Mouse (Mus musculus): ENCODE results near the gene Apba3.

Gene Apba3

DNA sequence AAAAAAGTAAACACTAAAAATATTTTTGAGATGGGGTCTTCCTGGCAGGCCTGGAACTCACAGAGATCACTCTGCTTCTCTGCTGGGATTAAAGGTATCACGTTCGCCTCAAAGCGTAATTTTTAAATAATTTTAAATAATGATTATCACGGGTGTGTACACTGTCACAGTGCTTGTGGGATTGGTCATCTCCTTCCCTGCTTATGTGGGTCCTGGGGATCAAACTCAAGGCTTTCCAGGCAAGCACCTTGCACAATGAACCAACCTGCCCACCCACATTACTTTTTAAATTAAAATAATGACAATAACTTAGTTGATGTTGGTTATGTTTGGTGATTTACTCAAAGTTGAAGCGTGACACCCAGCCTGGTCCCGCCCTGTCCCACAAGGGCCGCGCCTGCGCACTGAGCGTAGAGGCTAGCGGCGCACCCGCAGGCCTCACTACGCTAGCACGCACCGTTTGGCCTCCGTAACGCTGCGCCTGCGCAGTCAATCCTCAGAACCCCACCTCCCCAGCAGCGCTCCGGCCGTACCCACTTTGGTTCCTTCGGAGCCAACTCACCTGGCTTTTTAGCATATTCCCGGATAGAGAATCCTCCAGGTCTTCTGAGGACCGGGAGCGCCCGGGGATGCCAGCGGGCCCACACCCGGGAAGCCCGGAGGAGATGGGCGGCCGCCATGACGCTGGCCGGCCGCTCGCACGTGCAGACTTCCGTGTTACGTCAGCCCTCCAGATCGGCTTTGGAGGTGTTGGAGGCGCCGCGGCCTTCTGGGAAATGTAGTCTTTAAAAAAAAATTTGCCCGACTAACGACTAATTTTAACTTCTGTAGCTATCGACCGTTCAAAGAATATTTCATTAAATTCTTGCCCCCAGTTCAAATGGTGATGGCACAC is at the start of gene Apba3, which contains the start of gene Mrpl54:
Apba3 (plus strand) TSS at position 750 of the 895 bp plus-strand sequence.
Mrpl54 (minus strand) TSS at position 724 of the 895 bp plus-strand sequence.
- ChIA-PET POLR2A (interaction anchor here in 3 of 4 experiments (0.5 to 6.3 kb wide), 46 partner anchors 8 to 337 kb away, joined by 3 to 58 read pairs (median 4); partner anchors contain the start of genes Eef2 (in 2 of the 3), Map2k2 (in 2 of the 3), Pip5k1c (in 2 of the 3) and Tjp3 (in 2 of the 3)), CTCF (interaction anchor here (0.5 to 2.2 kb wide), 15 partner anchors 22 to 216 kb away, joined by 3 to 13 read pairs (median 4); partner anchors contain the start of genes Atcay (in 1 of the 4), Celf5 (in 1 of the 4), Pip5k1c (in 1 of the 4) and Tjp3 (in 1 of the 4))

- POLR2A ChIA-PET, result interaction anchor here in 3 of 4 experiments (0.6 to 1.7 kb wide), 7 partner anchors 11 to 184 kb away, joined by 3 read pairs; no protein-coding TSS in a partner anchor
- CTCF ChIA-PET, result interaction anchor here (0.6 to 4.5 kb wide), 22 partner anchors 12 to 354 kb away, joined by 3 to 21 read pairs (median 3); partner anchors contain the start of genes Atcay (in 2 of the 4), Ncln (in 1 of the 4) and Pip5k1c (in 1 of the 4)
Observed at GRCm38 (mm10) chr10:81217267-81217666, 49.5 kb upstream of the Apba3 start.

- CTCF ChIA-PET, result interaction anchor here (0.5 to 4.5 kb wide), 22 partner anchors 8 to 333 kb away, joined by 3 to 21 read pairs (median 3); partner anchors contain the start of gene Atcay (in 2 of the 4)
- POLR2A ChIA-PET, result interaction anchor here in 2 of 4 experiments (0.6 to 1.7 kb wide), 6 partner anchors 10 to 184 kb away, joined by 3 to 6 read pairs (median 3); no protein-coding TSS in a partner anchor
Observed at GRCm38 (mm10) chr10:81217964-81218363, 48.8 kb upstream of the Apba3 start.

DNA sequence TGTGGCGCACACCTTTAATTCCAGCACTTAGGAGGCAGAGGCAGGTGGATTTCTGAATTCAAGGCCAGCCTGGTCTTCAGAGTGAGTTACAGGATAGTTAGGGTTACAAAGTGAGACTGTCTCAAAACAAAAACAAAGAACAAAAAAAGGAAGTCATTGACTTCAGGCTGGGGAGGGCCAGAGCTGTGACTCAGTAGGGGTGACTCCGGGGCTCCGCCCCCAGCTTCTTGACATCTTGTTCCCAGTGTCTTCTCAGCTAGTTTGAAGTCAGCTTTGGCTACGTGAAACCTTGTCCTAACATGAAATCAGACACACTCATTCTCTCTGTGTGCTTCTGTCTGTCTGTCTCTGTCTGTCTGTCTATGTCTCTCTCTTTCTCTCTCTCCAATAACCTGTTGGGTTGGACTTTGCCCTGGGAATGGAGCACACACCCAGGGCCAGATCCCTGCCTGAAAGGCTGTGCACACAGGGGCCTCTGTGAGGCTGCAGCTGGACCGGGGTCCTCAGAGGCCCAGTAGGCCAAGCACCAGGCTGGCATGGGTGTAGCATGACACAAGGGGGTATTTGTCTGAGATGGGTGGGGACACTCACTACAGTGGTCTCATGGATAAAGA is 45.3 kb upstream of the Apba3 start:
- ChIA-PET CTCF (interaction anchor here in 2 of 4 experiments (0.6 to 4.5 kb wide), 5 partner anchors 9 to 85 kb away, joined by 3 to 21 read pairs (median 4); partner anchors contain the start of gene Atcay (in 1 of the 2)), POLR2A (interaction anchor here in 1 of 4 experiments (0.8 to 1.7 kb wide), 3 partner anchors 10 to 81 kb away, joined by 3 to 4 read pairs (median 4); no protein-coding TSS in a partner anchor)

- CTCF ChIA-PET, result interaction anchor here (0.5 to 2.5 kb wide), 21 partner anchors 8 to 477 kb away, joined by 3 to 16 read pairs (median 4); partner anchors contain the start of genes Pip5k1c (in 1 of the 4) and Zfr2 (in 1 of the 4)
- POLR2A ChIA-PET, result interaction anchor here (0.6 to 2.5 kb wide), 22 partner anchors 9 to 294 kb away, joined by 3 to 9 read pairs (median 4); partner anchors contain the start of genes Eef2 (in 1 of the 4), Map2k2 (in 1 of the 4), Matk (in 1 of the 4) and Zfr2 (in 1 of the 4)
Observed at GRCm38 (mm10) chr10:81223731-81224130, 43.0 kb upstream of the Apba3 start.

DNA sequence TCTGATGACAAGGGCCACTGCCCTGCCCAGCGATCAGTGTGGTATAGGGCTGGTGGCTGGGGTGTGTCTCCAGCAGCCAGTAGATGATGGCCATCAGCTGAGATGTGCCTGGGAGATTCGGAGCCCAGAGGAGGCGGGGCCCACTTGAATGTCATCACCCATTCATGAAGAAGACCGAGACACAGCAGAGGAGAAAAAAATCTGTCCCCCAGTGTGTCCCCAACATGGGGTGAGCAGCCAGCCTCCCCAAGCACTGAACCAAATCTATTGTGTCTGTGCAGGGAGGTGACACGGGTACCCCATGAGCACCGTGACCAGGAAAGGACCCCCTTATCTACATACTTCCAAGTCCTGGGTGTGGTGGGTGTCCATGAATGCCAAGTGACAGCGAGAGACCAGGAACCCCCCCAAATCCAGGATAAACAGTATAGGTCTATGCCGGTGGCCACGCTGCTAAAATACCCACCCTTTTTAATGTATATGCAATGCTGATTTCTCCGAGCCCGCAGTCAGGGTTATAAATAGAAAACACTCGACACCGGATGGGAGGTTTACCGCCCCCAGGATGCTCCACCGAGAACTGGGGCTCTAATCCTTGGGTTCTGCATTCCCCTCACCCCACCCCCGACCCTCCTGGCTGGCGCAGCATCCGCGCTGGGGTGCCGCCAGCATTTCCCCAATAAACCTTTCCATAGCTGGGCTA is 36.9 kb upstream of the Apba3 start:
- POLR2A ChIA-PET, result interaction anchor here (0.5 to 2.1 kb wide), 12 partner anchors 9 to 524 kb away, joined by 3 to 9 read pairs (median 3); partner anchors contain the start of genes Eef2 (in 1 of the 4), Hmg20b (in 1 of the 4) and Tjp3 (in 1 of the 4)
- CTCF ChIA-PET, result interaction anchor here (0.6 to 4.2 kb wide), 27 partner anchors 10 to 1021 kb away, joined by 3 to 37 read pairs (median 8); partner anchors contain the start of genes Apba3 (in 1 of the 4), Mrpl54 (in 1 of the 4), Pip5k1c (in 1 of the 4) and Tjp3 (in 1 of the 4)

GRCm38 (mm10) chr10:81230438-81231332 is 36.1 kb upstream of the Apba3 start, which contains the start of gene Atcay:
Atcay (minus strand) TSS chr10:81230833.
- ChIA-PET CTCF (interaction anchor here (0.6 to 4.2 kb wide), 74 partner anchors 7 to 1022 kb away, joined by 3 to 37 read pairs (median 4); partner anchors contain the start of genes Cactin (in 2 of the 4), Apba3 (in 1 of the 4), Map2k2 (in 1 of the 4) and Matk (in 1 of the 4)), POLR2A (interaction anchor here (0.5 to 2.1 kb wide), 34 partner anchors 9 to 306 kb away, joined by 3 to 9 read pairs (median 3); partner anchors contain the start of genes Cactin (in 2 of the 4), Hmg20b (in 2 of the 4), Apba3 (in 1 of the 4) and Eef2 (in 1 of the 4))

DNA sequence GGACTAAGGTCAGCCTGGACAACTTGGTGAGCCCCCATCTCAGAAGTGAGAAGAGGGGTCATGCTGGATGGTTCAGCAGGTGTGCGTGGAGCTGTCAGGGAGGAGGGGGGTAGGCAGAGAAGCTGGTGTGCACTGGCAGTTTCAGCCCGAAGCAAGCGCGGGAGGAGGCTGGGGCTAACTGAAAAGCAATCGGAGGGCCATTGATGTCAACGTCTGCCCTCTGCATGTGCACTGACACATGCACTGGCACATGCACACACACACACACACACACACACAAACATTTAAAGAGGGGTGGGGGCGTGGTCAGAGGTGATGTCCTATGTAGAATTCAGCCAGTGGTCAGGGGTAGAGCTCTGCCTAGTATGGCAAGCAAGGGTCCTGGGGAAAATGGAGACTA is 35.3 kb upstream of the Apba3 start:
- ChIA-PET POLR2A (interaction anchor here (0.6 to 2.1 kb wide), 28 partner anchors 8 to 305 kb away, joined by 3 to 9 read pairs (median 3); partner anchors contain the start of genes Cactin (in 2 of the 4), Apba3 (in 1 of the 4), Gadd45b (in 1 of the 4) and Hmg20b (in 1 of the 4)), CTCF (interaction anchor here (0.5 to 4.2 kb wide), 64 partner anchors 8 to 687 kb away, joined by 3 to 37 read pairs (median 4); partner anchors contain the start of genes Cactin (in 2 of the 4), Map2k2 (in 2 of the 4), Matk (in 1 of the 4) and Nmrk2 (in 1 of the 4))

- ChIA-PET CTCF (interaction anchor here in 2 of 4 experiments (0.6 to 1.8 kb wide), 8 partner anchors 8 to 88 kb away, joined by 3 to 4 read pairs (median 3); partner anchors contain the start of genes Cactin (in 1 of the 2), Nmrk2 (in 1 of the 2) and Pip5k1c (in 1 of the 2)), POLR2A (interaction anchor here in 3 of 4 experiments (0.6 to 1.5 kb wide), 9 partner anchors 9 to 184 kb away, joined by 3 to 9 read pairs (median 4); partner anchors contain the start of gene Eef2 (in 1 of the 3))
Observed at GRCm38 (mm10) chr10:81232580-81233225, 34.1 kb upstream of the Apba3 start, which contains the start of gene Zfr2. Zfr2 (plus strand) TSS chr10:81233155.

DNA sequence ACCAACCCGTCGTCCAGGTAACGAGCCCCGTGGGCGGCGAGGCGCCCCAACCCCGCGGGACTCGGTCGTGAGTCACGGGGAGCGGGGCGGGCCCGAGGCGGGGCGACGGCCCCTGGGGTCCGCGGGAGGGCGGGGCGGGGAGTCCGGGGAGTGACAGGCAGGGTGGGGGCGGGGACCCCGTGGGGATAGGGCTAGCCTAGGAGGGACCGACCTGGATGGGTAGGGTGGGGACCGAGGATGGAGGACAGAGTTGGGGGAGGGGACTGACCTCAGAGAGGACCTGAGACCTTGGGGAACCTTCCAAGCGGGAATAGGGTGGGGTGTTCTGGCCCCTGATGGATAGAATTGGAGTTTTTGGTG is 33.6 kb upstream of the Apba3 start:
- ChIA-PET POLR2A (interaction anchor here in 3 of 4 experiments (0.6 to 1.5 kb wide), 9 partner anchors 9 to 184 kb away, joined by 3 to 9 read pairs (median 4); partner anchors contain the start of gene Eef2 (in 1 of the 3)), CTCF (interaction anchor here in 2 of 4 experiments (0.6 to 1.5 kb wide), 7 partner anchors 8 to 87 kb away, joined by 3 to 4 read pairs (median 3); partner anchors contain the start of genes Cactin (in 1 of the 2), Nmrk2 (in 1 of the 2) and Pip5k1c (in 1 of the 2))

GRCm38 (mm10) chr10:81234206-81234605 is 32.6 kb upstream of the Apba3 start:
- CTCF ChIA-PET, result interaction anchor here in 3 of 4 experiments (0.6 to 1.5 kb wide), 7 partner anchors 9 to 383 kb away, joined by 3 to 6 read pairs (median 3); partner anchors contain the start of gene Pip5k1c (in 1 of the 3)
- POLR2A ChIA-PET, result interaction anchor here (0.5 to 2.1 kb wide), 14 partner anchors 10 to 701 kb away, joined by 3 to 6 read pairs (median 4); partner anchors contain the start of genes Pip5k1c (in 2 of the 4), Gadd45b (in 1 of the 4), Lmnb2 (in 1 of the 4) and Map2k2 (in 1 of the 4)

- CTCF ChIA-PET, result interaction anchor here in 3 of 4 experiments (0.5 to 2.1 kb wide), 8 partner anchors 8 to 147 kb away, joined by 3 to 7 read pairs (median 4); partner anchors contain the start of genes Hmg20b (in 1 of the 3) and Pip5k1c (in 1 of the 3)
- POLR2A ChIA-PET, result interaction anchor here in 2 of 4 experiments (0.7 to 1.8 kb wide), 6 partner anchors 17 to 137 kb away, joined by 3 to 5 read pairs (median 3); no protein-coding TSS in a partner anchor
Observed at GRCm38 (mm10) chr10:81236471-81237268, 30.1 kb upstream of the Apba3 start.

DNA sequence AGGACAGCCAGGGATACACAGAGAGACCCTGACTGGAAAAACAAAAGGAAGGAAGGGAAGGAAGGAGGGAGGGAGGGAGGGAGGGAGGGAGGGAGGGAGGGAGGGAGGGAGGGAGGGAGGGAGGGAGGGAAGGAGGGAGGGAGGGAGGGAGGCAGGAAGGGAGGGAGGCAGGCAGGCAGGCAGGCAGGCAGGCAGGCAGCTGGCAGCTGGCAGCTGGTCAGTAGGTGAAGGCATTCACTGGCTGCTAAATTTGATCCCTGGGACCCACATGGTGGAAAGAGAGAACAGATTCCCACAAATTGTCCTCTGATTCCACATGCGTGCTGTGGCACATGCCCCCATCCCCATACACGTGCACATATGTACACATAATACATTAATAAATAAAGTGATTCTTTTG is 28.1 kb upstream of the Apba3 start:
- CTCF ChIA-PET, result interaction anchor here (0.5 to 3.4 kb wide), 11 partner anchors 9 to 366 kb away, joined by 3 to 37 read pairs (median 4); partner anchors contain the start of genes Atcay (in 1 of the 4) and Pip5k1c (in 1 of the 4)
- POLR2A ChIA-PET, result interaction anchor here (0.6 to 5.1 kb wide), 13 partner anchors 7 to 1538 kb away, joined by 3 to 36 read pairs (median 4); partner anchors contain the start of genes Apba3 (in 1 of the 4), Atcay (in 1 of the 4), Eef2 (in 1 of the 4) and Matk (in 1 of the 4)

Data from embryonic stem cell, embryonic (primary cell).